Mouse (Mus musculus) c-Kit-positive CD71-positive TER-119-negative erythroid progenitor cells, embryonic 14.5 days (primary cell): ENCODE data around the gene Haghl.
"Not testable (repeated sequence)": the region's sequence is repeated elsewhere in the genome, so short reads cannot be mapped to it uniquely, and the experiment has no call there.

Experiments
- DNase-seq: peaks from one replicate; pipeline ENCODE4 v3.0.0-alpha.2; 2013; ENCODE audit warnings: low read depth

The Haghl gene

GRCm38 (mm10) chr17:25744311-25744710 is 41.2 kb downstream of the Haghl start:
- DNase-seq = no peak

- no peak for DNase-seq
Observed at GRCm38 (mm10) chr17:25743831-25744230, 41.6 kb downstream of the Haghl start.

- DNase-seq = not testable (repeated sequence)
Observed at GRCm38 (mm10) chr17:25741471-25741870, 44.0 kb downstream of the Haghl start.

GRCm38 (mm10) chr17:25738861-25739260 is 46.6 kb downstream of the Haghl start:
- no peak for DNase-seq

GRCm38 (mm10) chr17:25735745-25736144 is 49.7 kb downstream of the Haghl start, which contains the start of gene Mslnl:
Gene Mslnl (plus strand): TSS chr17:25736042.
- no peak for DNase-seq

GRCm38 (mm10) chr17:25735246-25735645 is 50.2 kb downstream of the Haghl start:
- DNase-seq = no peak

- DNase-seq = peak; percentile 81
Observed at GRCm38 (mm10) chr17:25732082-25732481, 53.4 kb downstream of the Haghl start.
